Mouse (Mus musculus) monocyte, adult 2 months (primary cell): ENCODE data around the gene Nav2.

Experiments used
- DNase-seq, 2 experiments: peaks; one replicate each; pipeline ENCODE4 v3.0.0; 2022; ENCODE audit warnings: low spot score in 2 of 2, low read depth in 1 of 2

Nav2 gene

GRCm38 (mm10) chr7:49529498-49529897 lies 621.0 kb downstream of the Nav2 start:
- DNase-seq, result no peak

DNA sequence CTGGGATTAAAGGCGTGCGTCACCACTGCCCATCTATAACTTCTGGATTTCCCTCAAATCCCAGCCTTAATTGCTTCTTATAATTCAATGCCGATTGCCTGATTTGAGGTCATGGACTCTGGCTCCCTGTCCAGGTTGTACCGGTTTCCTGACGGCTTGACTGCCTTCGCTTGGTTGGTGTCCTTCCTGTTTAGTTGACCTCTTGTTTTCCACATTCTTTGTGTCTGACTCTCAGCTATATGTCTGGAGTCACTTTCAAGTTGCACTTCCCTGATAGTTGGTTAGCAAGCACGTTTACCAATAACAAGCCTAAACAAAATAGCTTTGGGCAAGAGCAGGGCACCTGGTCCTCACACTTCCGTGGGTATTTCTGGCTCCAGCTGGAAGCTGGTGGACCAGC lies 625.1 kb downstream of the Nav2 start:
- no peak for DNase-seq

DNA sequence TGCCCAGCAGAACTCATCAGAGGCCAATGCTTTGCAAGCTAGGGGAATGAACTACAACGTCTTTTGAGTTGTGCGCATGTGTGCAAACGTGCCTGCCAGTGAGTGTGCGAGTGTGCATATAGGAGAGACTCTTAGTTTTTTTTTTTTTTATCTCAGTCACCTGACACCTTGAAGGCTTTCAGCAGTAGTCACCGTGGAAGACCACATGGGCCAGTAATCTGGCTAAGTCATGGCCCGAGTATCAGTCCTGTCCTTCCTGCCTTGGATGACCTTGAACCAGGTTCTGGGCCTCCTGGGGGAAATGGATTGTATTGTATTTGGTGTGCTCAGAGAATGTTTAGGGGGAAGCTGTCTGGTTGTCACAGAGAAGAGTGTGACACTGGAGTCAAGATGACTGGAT lies 625.7 kb downstream of the Nav2 start:
- no peak for DNase-seq

DNA sequence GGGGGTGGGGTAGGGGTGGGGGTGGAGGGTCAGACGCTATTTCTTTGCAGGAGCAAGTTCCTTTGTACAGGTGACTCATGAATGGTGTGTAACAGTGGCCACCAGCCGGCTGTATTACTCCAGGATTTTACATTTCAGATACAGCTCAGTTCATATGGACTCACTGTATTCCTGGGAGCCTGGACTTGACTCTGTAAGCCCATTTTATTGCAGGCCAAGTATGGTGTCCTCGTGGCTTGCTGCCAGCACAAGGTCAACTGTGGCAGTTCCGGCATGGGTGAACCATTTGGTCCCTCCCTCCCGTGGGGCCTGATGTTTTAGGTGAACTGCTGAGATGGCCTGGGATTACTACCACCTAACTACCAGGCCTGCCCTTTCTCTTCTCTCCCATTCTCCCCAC lies 629.8 kb downstream of the Nav2 start:
- DNase-seq, result no peak

DNA sequence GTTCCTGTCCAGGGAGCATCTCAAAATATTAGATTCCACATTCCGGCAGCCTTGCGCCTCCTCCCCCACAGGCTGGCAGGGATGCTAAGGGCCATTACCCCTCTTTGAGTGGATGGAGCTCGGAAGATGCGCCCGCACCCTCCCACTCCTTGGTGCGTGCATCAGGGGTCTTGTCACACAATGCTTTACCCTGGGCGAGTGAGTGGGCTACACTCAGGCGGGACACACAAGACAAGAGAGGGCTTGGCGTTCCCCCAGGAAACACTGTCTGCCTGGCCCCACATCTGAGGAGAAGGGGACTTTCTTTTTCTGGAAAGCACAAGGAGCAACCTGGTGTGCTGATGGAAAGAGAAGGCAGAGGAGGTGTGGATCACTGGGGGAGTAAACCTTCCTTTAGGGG lies 631.7 kb downstream of the Nav2 start:
- no peak for DNase-seq

DNA sequence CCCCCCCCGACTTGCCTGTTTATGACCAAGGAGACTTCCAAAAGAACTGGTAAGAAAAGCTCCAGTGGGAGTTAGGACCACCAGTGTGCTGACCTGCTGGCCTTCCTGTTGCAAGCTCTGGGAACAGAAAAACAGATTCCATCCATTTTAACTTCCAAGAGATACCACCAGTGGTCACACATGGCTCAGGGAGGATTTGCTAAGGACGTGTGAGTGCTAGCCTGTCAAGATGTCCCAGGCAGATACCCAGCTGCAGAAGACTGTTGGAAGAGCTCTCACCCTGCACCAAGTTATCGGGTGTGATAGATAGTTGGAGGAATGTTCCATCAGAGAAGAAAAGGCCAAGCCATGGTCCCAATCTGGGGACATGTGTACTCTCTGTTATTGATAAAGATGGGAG lies 633.6 kb downstream of the Nav2 start:
- no peak for DNase-seq

DNA sequence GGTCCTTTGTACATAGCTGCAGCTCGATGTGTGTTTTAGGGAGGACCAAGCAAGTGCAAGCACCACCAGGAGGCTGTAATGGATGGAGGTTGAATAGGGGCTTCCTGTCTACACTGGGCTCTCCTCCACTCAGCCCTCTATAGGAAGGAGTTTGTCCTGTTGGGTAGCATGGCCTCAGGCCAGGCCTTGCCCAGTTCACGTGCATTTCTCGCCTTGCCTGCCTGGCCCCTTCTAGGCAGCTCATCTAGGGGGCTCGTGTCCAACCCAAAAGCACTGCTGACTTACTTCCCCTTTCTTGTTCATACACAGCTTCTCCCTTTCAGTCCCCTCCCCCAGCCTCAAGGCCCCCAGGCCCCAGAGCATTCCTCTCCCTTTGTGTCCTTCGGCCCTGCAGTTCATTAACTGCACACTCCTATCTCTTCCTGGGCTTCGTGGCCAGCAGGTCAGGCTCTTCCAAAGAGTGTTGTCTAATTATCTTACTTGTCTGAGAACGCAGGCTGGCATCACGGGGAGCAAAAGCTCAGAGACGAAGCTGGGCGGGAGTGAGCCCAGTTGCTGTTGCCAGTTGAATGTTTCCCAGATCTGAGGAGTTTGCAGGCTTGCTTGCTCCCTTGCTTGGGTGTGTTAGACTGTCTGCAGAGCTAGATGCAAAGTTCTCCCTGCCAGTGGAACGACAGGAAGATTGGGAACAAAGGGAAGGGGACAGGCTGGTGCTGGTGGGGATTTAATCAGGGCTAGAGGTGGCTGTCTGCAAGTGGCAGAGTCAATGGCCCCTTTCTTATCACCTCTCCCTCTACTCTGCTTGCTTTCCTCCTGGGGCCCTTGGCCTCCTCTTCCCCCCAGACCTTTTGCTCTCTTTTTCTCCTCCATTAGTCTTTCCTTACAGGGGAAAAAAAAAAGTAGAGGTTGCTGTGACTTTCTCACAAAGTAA lies 636.5 kb downstream of the Nav2 start:
- DNase-seq, result no peak

DNA sequence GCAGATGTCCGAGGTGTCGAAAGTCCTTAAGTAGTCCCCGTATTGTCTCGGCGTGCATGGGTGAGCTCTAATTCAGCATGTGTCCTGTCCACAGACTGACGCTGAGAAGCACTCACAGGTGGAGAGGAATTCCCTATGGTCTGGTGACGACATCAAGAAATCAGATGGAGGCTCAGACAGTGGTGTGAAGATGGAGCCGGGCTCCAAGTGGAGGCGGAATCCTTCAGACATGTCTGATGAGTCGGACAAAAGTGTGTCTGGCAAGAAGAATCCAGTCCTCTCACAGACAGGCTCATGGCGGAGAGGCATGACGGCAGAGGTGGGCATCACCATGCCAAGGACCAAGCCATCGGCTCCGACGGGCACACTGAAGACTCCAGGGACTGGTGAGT lies 637.2 kb downstream of the Nav2 start:
- no peak for DNase-seq

DNA sequence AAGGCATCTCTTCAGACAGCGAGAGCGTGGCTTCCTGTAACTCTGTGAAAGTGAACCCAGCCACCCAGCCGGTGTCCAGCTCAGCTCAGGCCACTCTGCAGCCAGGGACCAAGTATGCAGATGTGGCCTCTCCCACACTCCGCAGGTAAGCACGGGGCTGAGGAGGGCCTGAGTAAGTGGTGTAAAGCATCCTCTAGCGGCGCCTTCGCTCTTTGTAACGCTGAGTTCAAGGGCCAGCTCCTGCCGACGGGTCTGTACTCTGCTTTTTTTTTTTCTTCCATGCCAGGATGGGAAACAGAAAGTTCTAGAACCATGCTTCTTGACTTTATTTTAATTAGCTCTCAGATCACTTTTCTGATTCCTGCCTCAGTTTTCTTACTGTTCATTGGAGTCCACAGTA lies 639.9 kb downstream of the Nav2 start:
- no peak for DNase-seq

DNA sequence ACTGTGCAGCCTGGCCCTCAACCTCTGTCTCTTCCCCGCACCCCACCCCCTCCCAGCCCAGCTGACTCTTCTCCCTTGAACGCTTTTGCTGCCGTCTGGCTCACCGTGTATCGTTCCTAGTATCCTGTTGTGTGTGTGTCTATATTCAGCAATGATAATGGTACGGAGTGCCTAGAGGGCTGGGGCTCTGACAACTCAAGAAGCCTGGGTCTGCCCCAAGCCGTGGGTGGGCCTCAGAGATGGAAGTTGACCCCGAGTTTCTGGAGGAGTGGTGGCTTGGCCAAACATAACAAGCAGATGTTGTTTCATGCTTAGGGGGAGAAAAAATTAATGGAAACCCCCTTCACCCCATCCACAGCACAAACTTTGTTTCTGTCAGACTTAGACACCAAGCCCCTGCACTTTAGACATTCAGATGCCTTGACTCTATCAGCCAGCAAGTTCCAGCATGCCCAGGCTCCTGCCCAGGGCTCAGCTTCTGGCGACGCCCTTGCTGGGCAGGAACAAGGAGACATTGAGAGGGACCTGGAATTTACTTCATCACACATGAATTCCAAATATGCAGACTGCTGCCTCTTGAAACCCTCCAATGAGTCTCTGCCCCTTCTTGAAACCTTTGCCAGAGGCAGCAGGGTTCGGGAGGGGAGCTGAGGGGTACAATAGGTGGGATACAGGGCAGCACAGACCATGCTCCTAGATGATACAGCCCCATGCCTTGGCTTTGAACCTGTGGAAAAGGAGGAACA lies 644.9 kb downstream of the Nav2 start:
- DNase-seq, result no peak

GRCm38 (mm10) chr7:49558240-49558640 lies 649.7 kb downstream of the Nav2 start:
- no peak for DNase-seq

DNA sequence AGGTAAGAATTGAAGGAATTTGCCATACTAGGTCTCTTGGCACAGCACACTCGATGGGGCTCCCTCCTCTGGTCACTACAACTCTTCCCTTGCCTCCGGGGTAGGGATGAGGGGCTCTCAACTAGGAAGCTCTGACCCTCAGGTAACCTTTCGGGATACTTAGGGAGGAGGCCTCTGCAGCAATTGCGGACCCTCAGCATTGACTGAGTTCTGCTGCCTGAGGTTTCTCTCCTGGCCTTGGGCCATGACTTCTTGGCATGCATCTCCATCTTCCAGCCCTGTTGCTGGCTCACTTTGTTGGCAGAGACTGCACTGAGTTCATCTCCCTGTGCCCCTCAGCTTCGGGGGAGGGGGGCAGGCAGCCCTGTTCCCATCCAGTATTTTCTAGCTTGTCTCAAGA lies 650.4 kb downstream of the Nav2 start:
- no peak for DNase-seq

- no peak for DNase-seq
Observed at GRCm38 (mm10) chr7:49560012-49560411, 651.5 kb downstream of the Nav2 start.

DNA sequence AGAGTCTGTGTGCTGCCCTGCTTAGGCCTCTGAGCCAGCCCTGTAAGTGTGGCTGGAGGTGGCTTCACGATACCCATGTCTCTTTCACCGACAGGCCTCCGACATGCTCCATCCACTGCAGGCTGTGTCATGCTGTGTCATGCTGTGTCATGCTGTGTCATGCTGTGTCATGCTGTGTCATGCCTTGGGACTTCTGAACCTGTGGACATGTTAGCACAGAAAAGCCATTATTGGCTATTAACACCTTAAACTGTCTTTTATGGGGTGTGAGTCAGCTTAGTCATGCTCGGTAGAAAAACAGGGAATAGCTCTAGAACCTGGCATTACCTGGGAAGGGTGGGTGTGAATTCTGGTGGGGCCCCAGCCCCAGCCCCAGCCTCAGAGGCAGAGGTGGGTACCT lies 653.9 kb downstream of the Nav2 start:
- no peak for DNase-seq

DNA sequence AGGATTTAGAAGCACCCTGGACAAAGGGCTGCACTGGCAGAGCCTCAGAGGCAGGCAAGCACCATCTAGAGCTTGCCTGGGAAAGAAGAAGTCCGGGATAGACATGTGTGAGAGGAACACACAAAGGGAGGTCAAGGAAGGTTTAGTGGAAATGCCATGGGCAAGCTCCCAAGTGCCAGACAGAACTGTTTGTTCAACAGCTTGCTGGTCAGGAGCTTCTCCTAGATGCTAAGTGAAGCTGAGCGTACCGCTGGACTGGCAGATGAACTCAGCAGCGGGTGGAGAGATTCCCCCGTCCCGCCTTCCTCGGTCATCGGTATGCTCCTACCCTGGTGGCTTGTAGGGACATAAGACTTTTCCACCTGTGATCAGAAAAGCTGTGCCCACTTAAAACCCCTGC lies 654.3 kb downstream of the Nav2 start:
- DNase-seq, result no peak

- no peak for DNase-seq
Observed at GRCm38 (mm10) chr7:49565084-49565483, 656.6 kb downstream of the Nav2 start.

- no peak for DNase-seq
Observed at GRCm38 (mm10) chr7:49565798-49566197, 657.3 kb downstream of the Nav2 start.

GRCm38 (mm10) chr7:49567346-49568034 lies 659.0 kb downstream of the Nav2 start:
- DNase-seq, result no peak

DNA sequence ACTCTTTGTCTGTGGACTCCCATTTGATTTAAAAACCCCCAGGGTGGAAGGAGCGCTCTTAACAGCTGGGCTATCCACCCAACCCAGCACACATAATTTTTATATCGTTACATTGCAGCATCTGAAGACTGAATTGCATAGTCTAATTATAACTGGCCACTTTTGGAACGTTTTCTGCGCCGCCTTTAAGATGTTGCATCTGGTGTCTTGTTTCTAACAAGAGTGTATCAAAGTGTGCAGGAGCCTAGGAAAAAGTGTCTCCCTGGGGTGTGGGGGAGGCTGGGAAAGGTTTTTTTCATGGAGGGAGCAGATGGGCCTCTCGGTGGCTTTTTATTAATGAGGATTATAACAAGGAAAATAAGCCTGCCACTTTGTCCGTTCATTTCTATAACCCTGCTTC lies 661.1 kb downstream of the Nav2 start:
- DNase-seq, result no peak

GRCm38 (mm10) chr7:49571606-49572005 lies 663.1 kb downstream of the Nav2 start:
- DNase-seq, result no peak

GRCm38 (mm10) chr7:49575226-49575625 lies 666.7 kb downstream of the Nav2 start:
- no peak for DNase-seq

- DNase-seq, result no peak
Observed at GRCm38 (mm10) chr7:49577096-49577495, 668.6 kb downstream of the Nav2 start.
